Mouse (Mus musculus) olfactory bulb, adult 2 months (tissue): ENCODE results near the gene Gm10392.

Experiments used
- CTCF ChIP-seq: fragments of 200-500 bp; IDR thresholded peaks from 2 replicates; pipeline ENCODE4 v1.5.1; 2012; ENCODE audit warnings: low read depth, mild to moderate bottlenecking, low read length, moderate library complexity; ENCODE audit not compliant: insufficient read depth
- POLR2A ChIP-seq: fragments of 200-500 bp; IDR thresholded peaks from 2 replicates; pipeline ENCODE4 v1.6.1; 2012; ENCODE audit warnings: mild to moderate bottlenecking, low read depth, low read length, moderate library complexity; ENCODE audit not compliant: insufficient read depth

- TF ChIP-seq POLR2A (no peak), CTCF (no peak)
Measured at GRCm38 (mm10) chr11:77485229-77485628, 33.8 kb downstream of the Gm10392 start.
